Mouse (Mus musculus) frontal cortex, adult (tissue): ENCODE data around the gene Gm614.

Source experiments
- ATAC-seq: cut with Nextera tagmentation; 2 replicates; pipeline ENCODE4 v1.9.2; 2017; ENCODE audit warnings: mild to moderate bottlenecking, moderate library complexity, mixed read lengths; ENCODE audit not compliant: low TSS enrichment

Gm614 gene

DNA sequence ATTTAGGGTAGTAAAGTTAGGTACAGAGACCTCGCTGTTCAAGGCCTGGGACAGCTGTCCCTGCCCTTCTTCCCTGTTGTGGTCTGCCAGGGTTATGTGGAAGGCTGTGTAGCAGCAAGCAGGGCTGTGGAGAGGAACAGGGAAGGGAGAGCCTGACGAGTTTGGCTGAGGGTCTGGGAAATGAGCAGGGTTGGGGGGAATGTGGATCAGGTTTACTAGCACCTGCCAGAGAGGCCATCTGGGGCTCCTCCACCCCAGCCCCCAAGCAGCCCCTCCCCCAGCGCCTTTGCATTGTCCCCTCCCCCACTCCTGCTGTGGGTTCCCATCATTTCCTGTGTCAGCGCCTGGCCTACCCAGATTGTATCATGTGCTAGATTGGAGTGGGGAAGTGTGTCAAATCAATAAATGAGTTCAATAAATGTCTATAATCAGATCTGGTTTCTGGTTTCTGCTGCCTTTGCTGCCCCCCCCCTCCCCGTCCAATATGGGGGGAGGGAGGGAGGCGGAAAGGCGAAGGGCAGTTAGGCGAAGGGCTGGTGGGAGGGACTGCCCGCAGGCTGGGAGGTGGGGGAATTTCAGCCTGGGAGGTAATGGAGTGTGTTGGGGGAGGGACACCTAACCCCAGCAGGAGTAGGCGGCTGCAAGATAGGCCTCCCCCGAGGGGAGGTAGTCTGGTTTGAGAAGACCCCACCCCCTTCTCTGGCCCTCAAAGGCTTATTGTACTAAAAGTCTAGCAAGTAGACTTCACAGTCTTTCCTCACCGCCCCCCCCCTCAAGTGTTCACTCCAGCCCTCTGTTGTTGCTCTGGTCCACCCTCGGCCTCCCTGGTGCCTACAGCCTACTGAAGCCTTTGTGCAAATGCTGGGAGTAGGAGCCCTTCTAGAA lies 3.1 kb downstream of the Gm614 start:
- no peak for ATAC-seq

DNA sequence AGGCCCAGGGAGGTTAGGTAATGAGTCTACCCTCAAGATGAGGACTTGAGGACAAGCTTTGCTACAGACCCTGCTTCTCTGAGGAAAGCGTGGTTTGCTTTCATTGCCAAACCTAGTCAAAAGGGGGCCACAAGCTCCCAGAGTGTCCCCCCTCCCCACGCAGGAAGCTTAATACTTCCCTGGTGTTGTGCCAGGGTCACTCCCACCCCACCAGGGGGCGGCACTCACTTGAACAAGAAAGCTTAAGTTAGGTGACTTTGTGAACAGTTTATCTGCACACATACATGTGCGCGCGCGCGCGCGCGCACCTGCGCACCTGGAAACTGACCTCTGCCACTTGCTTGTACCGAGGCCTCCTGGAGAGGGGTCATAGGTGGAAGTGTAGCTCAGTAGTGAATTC lies 7.2 kb downstream of the Gm614 start:
- ATAC-seq = no peak

DNA sequence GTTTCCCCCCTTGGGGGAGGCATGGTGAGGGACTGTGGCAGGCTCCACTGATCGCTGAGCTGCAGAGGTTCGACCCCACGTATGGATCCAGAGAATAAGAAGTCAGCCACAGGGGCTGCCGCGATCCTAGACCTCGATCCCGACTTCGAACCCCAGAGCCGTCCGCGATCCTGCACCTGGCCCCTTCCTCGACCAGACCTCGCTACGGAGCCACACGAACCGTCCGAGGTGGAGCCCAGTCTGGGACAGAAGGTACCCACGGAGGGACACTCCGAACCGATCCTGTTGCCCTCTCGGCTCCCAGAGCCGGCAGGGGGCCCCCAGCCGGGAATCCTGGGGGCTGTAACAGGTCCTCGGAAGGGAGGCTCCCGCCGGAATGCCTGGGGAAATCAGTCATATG lies 9.1 kb downstream of the Gm614 start:
- ATAC-seq = no peak

DNA sequence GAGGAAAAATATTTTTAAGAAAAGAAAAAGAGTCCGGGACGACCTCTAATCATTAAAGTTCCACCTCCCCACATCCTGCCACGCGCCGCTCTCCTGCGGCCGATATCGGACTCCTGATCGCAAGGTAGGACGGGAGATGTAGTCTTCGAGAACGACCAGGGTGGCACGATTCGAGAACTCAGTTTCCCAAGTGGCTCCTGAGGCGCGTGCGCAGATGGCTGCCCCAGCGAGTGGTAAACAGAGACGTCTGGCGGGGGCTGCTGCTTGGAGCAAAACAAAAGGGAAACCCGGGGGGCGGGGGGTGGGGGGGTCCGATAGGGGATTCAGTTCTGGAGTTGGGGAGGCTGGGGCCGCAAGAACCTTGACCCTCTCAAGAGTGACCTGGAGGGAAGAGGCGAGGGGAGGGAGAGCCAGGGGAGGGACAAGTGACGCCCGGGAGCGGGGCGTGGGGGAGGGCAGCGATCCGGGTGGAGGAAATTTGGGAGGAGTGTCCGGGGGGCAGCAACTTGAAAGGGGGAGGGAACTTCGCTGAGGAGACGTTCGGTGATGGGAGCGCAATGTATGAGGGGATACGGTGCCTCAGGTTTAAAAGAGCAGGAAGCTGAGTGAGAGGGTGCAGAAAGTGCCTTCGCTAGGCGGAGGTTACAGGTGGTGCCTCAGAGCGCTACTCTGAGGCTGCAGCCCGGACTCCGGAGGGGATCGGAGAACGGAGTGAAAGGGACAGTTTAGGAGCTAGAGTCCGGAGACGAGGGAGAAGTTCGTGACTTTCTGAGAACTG lies 9.7 kb downstream of the Gm614 start, which contains the start of gene Foxo4:
TSS of gene Foxo4 (plus strand) at position 577 of the 778 bp plus-strand sequence.
- peak; percentile 99 for ATAC-seq

DNA sequence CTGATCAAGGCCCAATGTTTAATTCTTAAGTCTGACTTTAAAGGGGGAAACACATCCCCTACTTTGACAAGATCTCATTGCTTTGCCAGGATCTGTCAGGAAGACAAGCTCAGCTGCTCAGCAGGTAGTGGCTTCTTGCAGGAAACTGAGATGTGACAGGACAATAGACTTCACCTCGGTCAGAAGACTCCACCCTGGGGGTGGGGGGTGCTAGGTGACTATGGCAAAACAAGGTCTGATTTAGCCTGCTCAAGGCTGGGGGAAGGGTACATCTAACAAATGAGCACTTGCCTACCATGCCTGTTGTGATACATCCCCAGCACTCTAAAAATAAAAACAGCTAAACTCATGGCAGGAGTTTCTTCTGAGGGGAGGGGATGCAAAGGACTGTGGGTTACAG lies 18.8 kb downstream of the Gm614 start:
- no peak for ATAC-seq

DNA sequence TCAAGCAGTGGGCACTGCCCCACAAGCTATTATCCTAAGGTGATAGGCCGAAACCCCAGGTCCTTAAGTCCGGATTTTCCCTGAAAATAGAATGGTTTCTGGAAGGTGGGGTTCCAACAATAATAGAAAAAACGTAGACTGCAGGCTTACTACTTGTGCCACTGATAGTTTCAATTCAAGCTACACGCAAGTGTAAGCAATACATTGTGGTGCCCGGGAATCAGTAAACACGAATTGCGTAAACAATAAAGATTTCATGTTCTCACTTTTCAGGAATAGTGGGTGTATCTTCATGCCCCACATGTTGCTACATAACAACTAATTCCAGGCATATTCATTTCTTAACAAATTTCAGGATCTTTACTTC lies 41.0 kb downstream of the Gm614 start:
- ATAC-seq = no peak

DNA sequence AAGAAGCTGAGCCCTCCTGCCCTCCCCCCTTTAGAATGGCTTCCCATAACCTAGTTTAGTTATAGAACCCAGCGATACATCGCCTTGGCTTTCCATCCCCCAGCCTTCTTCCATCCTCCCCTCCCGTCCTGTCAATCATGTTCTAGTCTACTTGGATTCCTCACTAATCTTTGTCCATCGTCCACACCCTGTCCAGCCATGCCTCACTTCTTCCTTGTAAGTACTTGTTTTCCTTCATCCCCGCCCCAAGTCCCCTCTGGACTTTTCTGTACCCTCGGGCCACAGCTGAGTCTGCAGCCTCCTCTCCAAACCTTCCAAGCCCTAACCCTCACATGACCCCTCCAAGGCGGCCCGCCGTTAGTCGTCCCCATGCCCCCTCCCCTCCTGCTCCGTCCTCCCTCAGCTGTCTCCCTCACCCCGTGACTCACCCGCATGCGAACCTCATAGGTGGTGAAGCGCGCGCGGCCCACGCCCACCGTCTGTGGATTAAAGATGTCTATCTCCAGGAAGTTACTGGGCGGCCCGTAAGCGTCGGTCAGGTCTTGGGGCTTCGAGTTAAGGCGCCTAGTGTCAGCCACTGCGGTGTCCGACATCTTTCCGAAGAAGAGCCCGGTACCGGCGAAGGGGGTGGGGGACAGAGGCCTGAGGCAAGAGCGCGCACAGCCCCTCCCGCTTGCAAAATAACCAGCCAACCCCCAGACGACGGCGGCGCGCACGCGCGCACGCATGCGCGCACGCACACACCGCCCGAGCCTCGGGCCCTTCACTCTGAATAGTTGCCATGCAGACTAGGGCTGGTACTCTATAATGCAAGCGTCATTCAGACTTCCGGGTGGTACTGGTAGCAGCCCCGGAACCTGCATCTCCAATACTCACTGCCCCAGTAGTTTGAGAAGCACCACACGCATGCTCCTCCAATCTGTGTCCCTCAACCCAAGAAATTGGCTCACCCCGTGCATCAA lies 41.7 kb downstream of the Gm614 start, which contains the start of gene Snx12:
TSS of gene Snx12 (minus strand) at position 730 of the 962 bp plus-strand sequence.
- peak; percentile 96 for ATAC-seq
